Mouse (Mus musculus) kidney, adult 2 months (tissue): ENCODE measurements around the gene Vps16. TPM values are rescaled to one million over a fixed set of nuclear protein-coding genes. Genes with fewer than 3 reads are reported as not detected.

Experiments used
- DNase-seq: peaks from one replicate; pipeline ENCODE4 v3.0.0; 2021
- H3K27ac ChIP-seq: fragments of 200-500 bp; 2 replicates; pipeline ENCODE4 v1.5.1; 2012; ENCODE audit warnings: low read depth, low read length, control low read depth, inconsistent platforms; ENCODE audit not compliant: insufficient read depth
- H3K27me3 ChIP-seq: fragments of 200-500 bp; replicated peaks from 2 replicates; pipeline ENCODE4 v1.6.1; 2012; ENCODE audit warnings: mild to moderate bottlenecking, moderate library complexity, low read length, inconsistent platforms; ENCODE audit not compliant: control insufficient read depth, insufficient read depth
- H3K36me3 ChIP-seq: fragments of 200-500 bp; 2 replicates; pipeline ENCODE4 v1.6.1; 2012; ENCODE audit warnings: mild to moderate bottlenecking, moderate library complexity, low read length, inconsistent platforms; ENCODE audit not compliant: control insufficient read depth, insufficient read depth
- H3K4me1 ChIP-seq: fragments of 200-500 bp; 2 replicates; pipeline ENCODE4 v1.6.1; 2011; ENCODE audit warnings: low read length; ENCODE audit not compliant: control insufficient read depth, insufficient read depth
- H3K4me3 ChIP-seq: fragments of 200-500 bp; 2 replicates; pipeline ENCODE4 v1.5.1; 2011; ENCODE audit warnings: mild to moderate bottlenecking, low read depth, low read length, control low read depth; ENCODE audit not compliant: insufficient read depth
- CTCF ChIP-seq: fragments of 200-500 bp; conservative IDR thresholded peaks from 2 replicates; pipeline ENCODE4 v1.5.1; 2011; ENCODE audit warnings: low read depth, mild to moderate bottlenecking, control low read depth, low read length, moderate library complexity, mixed read lengths; ENCODE audit not compliant: insufficient read depth, insufficient read length
- POLR2A ChIP-seq: fragments of 200-500 bp; IDR thresholded peaks from one replicate; pipeline ENCODE4 v1.6.1; 2011; ENCODE audit warnings: low read depth, low read length, control low read depth
- whole genome bisulfite sequencing: fragments of 180-500 bp; shearing (Covaris S2); methylation state at CpG from one replicate; pipeline ENCODE4 v1.1.7; 2018; 5-methylcytosine and 5-hydroxymethylcytosine counted together
- polyA plus RNA-seq: library from polyadenylated mRNA; depleted of rRNA; stranded (reverse); fragments of >200 nt; gene quantifications from 2 replicates; pipeline ENCODE4 v1.2.3, GENCODE M21; 2012

Vps16 gene
- polyA plus RNA-seq, 1 experiment, result 56.0 TPM

DNA sequence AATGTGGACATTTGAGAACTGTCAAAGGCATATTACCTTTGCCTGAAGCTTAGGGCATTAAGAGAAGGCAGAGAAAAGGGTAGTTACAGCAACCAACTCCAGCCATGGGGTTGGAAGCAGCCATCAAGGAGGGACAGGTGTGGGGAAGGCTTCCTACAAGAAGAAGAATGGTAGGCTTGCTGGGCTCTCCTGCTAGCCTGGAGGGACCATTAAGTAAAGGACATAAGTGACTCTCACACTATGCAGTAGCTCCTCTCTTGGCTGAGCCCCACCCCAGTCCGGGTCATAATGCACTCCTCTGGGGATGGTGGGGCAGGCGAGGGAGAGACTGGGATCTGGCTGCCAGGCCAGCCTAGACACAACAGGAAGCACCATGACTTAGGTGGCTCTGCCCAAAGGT is 18.0 kb upstream of the Vps16 start, which contains the start of gene Tmem239:
Tmem239 (plus strand) TSS at position 301 of the 400 bp plus-strand sequence.
- TF ChIP-seq POLR2A, result no peak
- TF ChIP-seq CTCF, result no peak
- DNase-seq, result no peak
- Histone ChIP-seq H3K27me3 (no peaks in the 10 kb centered on the region), H3K4me1 (no peaks in the 10 kb centered on the region), H3K4me3 (no peak within 1 kb of the TSS), H3K36me3 (no peaks in the 10 kb centered on the region), H3K27ac (no peak within 1 kb of the TSS)
- 92% methylated on average over 2 of the region's 2 CpGs for WGBS

GRCm38 (mm10) chr2:130408194-130408593 is 15.9 kb upstream of the Vps16 start:
- WGBS, result 26% methylated on average over 6 of the region's 6 CpGs
- no peak overlapping the region for H3K27ac ChIP-seq
- H3K36me3 ChIP-seq, result no peaks in the 10 kb centered on the region
- H3K4me1 ChIP-seq, result no peaks in the 10 kb centered on the region
- no peak for DNase-seq
- H3K27me3 ChIP-seq, result no peaks in the 10 kb centered on the region
- TF ChIP-seq POLR2A, result no peak
- TF ChIP-seq CTCF, result no peak
- no peak overlapping the region for H3K4me3 ChIP-seq

DNA sequence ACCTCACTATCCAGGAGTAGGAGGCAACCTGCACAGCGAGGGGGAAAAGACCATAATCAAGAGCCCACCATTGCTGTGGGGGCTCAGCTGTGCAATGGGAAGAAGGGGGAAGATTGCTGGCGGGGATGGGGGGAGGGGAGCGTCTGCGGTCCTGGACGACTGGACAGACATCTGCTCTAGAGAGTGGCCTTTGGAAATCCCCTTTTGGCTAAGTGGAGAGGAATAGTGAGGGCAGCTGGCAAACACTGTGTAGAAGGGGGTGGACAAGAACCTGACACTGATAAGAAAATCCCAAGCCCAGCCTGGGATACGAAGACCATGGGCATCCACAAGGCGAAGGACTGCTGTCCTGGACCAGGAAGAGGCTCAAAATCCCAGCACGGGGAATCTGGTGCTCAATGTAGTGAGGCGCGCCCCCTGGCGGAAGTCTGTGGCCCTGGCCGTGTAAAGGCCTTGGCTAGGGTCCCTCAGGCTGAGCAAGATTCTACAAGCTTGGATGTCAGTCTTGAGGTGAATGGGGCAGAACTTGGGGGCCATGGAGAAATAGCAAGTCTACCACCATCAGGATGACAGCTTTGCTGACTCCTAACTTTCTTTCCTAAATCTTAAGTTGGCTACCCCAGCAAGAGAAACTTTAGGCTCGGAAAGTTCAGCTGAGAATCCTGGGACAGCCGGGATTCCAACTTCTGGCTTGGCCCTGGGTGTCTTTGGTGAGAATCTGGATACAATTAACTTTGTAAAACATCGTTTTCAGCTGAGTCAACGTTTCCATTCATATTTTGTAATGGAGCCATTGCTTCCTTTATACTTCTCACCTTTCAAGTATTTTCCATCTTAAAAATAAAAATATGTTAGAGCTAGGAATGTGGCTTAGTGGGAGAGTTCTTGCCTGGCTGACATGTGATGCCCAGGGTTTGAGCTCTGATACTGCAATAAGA is 12.3 kb upstream of the Vps16 start:
- DNase-seq, result peak; percentile 83
- H3K27ac ChIP-seq, result no peak overlapping the region
- H3K36me3 ChIP-seq, result no peaks in the 10 kb centered on the region
- H3K4me1 ChIP-seq, result no peaks in the 10 kb centered on the region
- no peaks in the 10 kb centered on the region for H3K27me3 ChIP-seq
- TF ChIP-seq CTCF (peak; percentile 87), POLR2A (no peak)
- H3K4me3 ChIP-seq, result no peak overlapping the region
- 36% methylated on average over 16 of the region's 16 CpGs for WGBS

- Histone ChIP-seq H3K27ac (no peak overlapping the region), H3K4me1 (no peaks in the 10 kb centered on the region), H3K36me3 (no peaks in the 10 kb centered on the region), H3K27me3 (no peaks in the 10 kb centered on the region), H3K4me3 (no peak overlapping the region)
- WGBS, result 77% methylated on average over 3 of the region's 3 CpGs
- no peak for DNase-seq
- TF ChIP-seq POLR2A (no peak), CTCF (no peak)
Observed at GRCm38 (mm10) chr2:130412775-130413174, 11.4 kb upstream of the Vps16 start.

DNA sequence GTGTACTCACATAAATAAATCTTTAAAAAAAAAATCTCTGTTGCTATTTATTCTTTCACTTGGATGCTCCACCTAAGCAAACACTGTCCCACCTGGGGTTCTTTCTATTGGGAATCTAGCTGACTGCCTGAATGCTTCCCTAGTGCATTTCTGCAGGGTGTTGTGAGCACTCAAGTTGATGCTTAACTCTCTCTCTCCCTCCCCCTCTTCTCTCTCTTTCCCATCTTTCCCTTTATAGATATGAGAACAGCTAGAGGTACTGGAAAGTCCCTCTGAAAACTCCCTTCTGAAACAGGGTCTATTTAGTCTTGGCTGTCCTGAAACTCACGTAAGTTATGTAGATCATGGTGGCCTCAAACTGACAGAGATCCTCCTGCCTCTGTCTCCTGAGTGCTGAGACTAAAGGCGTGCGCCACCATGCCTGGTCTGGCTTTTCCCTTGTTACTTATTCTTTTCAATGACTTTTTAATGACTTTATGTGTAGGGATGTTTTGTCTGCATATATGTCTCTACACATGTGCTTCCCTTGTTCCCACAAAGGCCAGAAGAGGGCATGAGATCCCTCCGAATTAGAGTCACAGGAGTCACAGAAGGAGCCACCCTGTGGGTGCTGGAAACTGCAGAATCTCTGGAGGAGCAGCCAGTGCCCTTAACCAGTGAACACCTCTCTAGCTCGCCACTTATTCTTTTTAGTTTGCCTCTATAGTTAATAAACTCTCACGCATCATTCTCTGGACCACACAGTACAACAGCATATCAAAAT is 9.9 kb upstream of the Vps16 start:
- Histone ChIP-seq H3K27ac (no peak overlapping the region), H3K4me3 (no peak overlapping the region), H3K27me3 (no peaks in the 10 kb centered on the region), H3K4me1 (no peaks in the 10 kb centered on the region), H3K36me3 (no peaks in the 10 kb centered on the region)
- 81% methylated on average over 6 of the region's 6 CpGs for WGBS
- no peak for DNase-seq
- 0 out of 2 replicates have a peak, but pooled peaks have one; percentile 22 for TF ChIP-seq CTCF
- no peak for TF ChIP-seq POLR2A

- Histone ChIP-seq H3K36me3 (no peaks in the 10 kb centered on the region), H3K27ac (no peak overlapping the region), H3K27me3 (no peaks in the 10 kb centered on the region), H3K4me3 (no peak overlapping the region), H3K4me1 (peaks cover 7% of the 10 kb centered on the region)
- TF ChIP-seq POLR2A (no peak), CTCF (no peak)
- DNase-seq, result no peak
- 96% methylated on average over 26 of the region's 26 CpGs for WGBS
Observed at GRCm38 (mm10) chr2:130421781-130422620, 2.1 kb upstream of the Vps16 start.
